In genomic region chr13:55418004-55418403, GRCm38 (mm10) we compare ENCODE assay signal across 8 mouse cellular contexts. TPM values are rescaled to one million over a fixed set of nuclear protein-coding genes. Genes with fewer than 3 reads are reported as not detected.
DNase-seq lines count a peak whose midpoint lies in the region; ATAC-seq and TF ChIP-seq lines count a peak whose summit lies in the region.

No protein-coding gene starts in this region.

- H3K9ac ChIP-seq in forebrain, embryonic 16.5 days (replicated peaks; ENCODE audit: low read depth, low read length), result peak overlapping the region; percentile 40; the same call in 1 of the 2 replicates
- 0 out of 2 replicates have a peak overlapping the region, but pooled peaks have one; percentile 19 for H3K9ac ChIP-seq in hindbrain, embryonic 11.5 days (ENCODE audit: low read depth, low read length)
- no peak overlapping the region for H3K9ac ChIP-seq in lung, embryonic 16.5 days (ENCODE audit: low read length)

- WGBS in forebrain, embryonic 16.5 days, result 9% methylated on average over 12 of the region's 12 CpGs
- WGBS in hindbrain, embryonic 11.5 days, result 12% methylated on average over 12 of the region's 12 CpGs
- WGBS in lung, embryonic 16.5 days, result 7% methylated on average over 12 of the region's 12 CpGs

- H3K4me3 ChIP-seq in G1E (ENCODE audit: low read depth, low read length), result 0 out of 2 replicates have a peak overlapping the region, but pooled peaks have one; percentile 18
- H3K4me3 ChIP-seq in forebrain, embryonic 16.5 days (replicated peaks; ENCODE audit: low read length), result peak overlapping the region; percentile 9
- no peak overlapping the region for H3K4me3 ChIP-seq in hindbrain, embryonic 11.5 days (ENCODE audit: low read depth, low read length)
- H3K4me3 ChIP-seq in lung, embryonic 16.5 days (ENCODE audit: low read length), result no peak overlapping the region

- no peaks in the 10 kb centered on the region for H3K36me3 ChIP-seq in G1E (replicated peaks)
- no peaks in the 10 kb centered on the region for H3K36me3 ChIP-seq in forebrain, embryonic 16.5 days (ENCODE audit: control insufficient read depth, insufficient read depth)
- H3K36me3 ChIP-seq in hindbrain, embryonic 11.5 days (ENCODE audit: control insufficient read depth, insufficient read depth, low read length), result no peaks in the 10 kb centered on the region
- no peaks in the 10 kb centered on the region for H3K36me3 ChIP-seq in lung, embryonic 16.5 days (ENCODE audit: control insufficient read depth, insufficient read depth, low read length)

- ATAC-seq in G1E (ENCODE audit: extremely low read depth, insufficient number of reproducible peaks, low FRiP score, poor library complexity, severe bottlenecking), result no peak
- ATAC-seq in forebrain, embryonic 16.5 days, result peak; percentile 64
- peak; percentile 71; the same call in 1 of the 2 replicates for ATAC-seq in hindbrain, embryonic 11.5 days (ENCODE audit: low FRiP score)
- peak; percentile 68 for ATAC-seq in lung, embryonic 16.5 days (ENCODE audit: low read depth)

- peak overlapping the region; percentile 36 for H3K4me2 ChIP-seq in forebrain, embryonic 16.5 days (ENCODE audit: low read length)
- H3K4me2 ChIP-seq in hindbrain, embryonic 11.5 days (replicated peaks; ENCODE audit: low read depth, low read length), result 0 out of 2 replicates have a peak overlapping the region, but pooled peaks have one; percentile 17
- H3K4me2 ChIP-seq in lung, embryonic 16.5 days (ENCODE audit: low read depth, low read length), result no peak overlapping the region

- peaks cover 5% of the 10 kb centered on the region for H3K9me3 ChIP-seq in G1E (replicated peaks)
- no peaks in the 10 kb centered on the region for H3K9me3 ChIP-seq in forebrain, embryonic 16.5 days (ENCODE audit: control insufficient read depth, low read length)
- H3K9me3 ChIP-seq in hindbrain, embryonic 11.5 days (ENCODE audit: control insufficient read depth, low read length), result no peaks in the 10 kb centered on the region
- H3K9me3 ChIP-seq in lung, embryonic 16.5 days (ENCODE audit: control insufficient read depth, low read length), result no peaks in the 10 kb centered on the region

- H3K4me1 ChIP-seq in G1E (ENCODE audit: insufficient read depth, low read depth, low read length), result peaks cover 18% of the 10 kb centered on the region
- H3K4me1 ChIP-seq in forebrain, embryonic 16.5 days (replicated peaks; ENCODE audit: control insufficient read depth, insufficient read depth, low read length), result peaks cover 13% of the 10 kb centered on the region
- H3K4me1 ChIP-seq in hindbrain, embryonic 11.5 days (replicated peaks; ENCODE audit: control insufficient read depth, insufficient read depth, low read length), result peaks cover 3% of the 10 kb centered on the region; the same call in 1 of the 2 replicates
- H3K4me1 ChIP-seq in lung, embryonic 16.5 days (replicated peaks; ENCODE audit: control insufficient read depth, insufficient read depth, low read length), result peaks cover 14% of the 10 kb centered on the region

- TF ChIP-seq CTCF in G1E (IDR thresholded peaks at IDR 0.05; ENCODE audit: low read depth, low read length), result peak; percentile 62

- H3K27me3 ChIP-seq in G1E (ENCODE audit: insufficient read depth, low read length), result peaks cover 33% of the 10 kb centered on the region
- H3K27me3 ChIP-seq in forebrain, embryonic 16.5 days (replicated peaks; ENCODE audit: control insufficient read depth, insufficient read depth, low read length), result peaks cover 33% of the 10 kb centered on the region
- H3K27me3 ChIP-seq in hindbrain, embryonic 11.5 days (ENCODE audit: control insufficient read depth, insufficient read depth, low read length), result peaks cover 45% of the 10 kb centered on the region
- H3K27me3 ChIP-seq in lung, embryonic 16.5 days (ENCODE audit: control insufficient read depth, insufficient read depth, low read depth, low read length), result peaks cover 45% of the 10 kb centered on the region

- H3K27ac ChIP-seq in forebrain, embryonic 16.5 days (ENCODE audit: low read length), result no peak overlapping the region
- H3K27ac ChIP-seq in hindbrain, embryonic 11.5 days (ENCODE audit: low read depth, low read length), result no peak overlapping the region
- no peak overlapping the region for H3K27ac ChIP-seq in lung, embryonic 16.5 days (ENCODE audit: low read length)

- peak; percentile 65 for DNase-seq in G1E (ENCODE audit: low spot score)
- DNase-seq in cerebellum, adult 11-12 months, result peak; percentile 74
- peak; percentile 90 for DNase-seq in hindbrain, embryonic 11.5 days (ENCODE audit: low spot score)
- DNase-seq in layer of hippocampus, adult 9-11 months, result peak; percentile 71
- DNase-seq in ovary, postnatal 10 days (ENCODE audit: low spot score), result peak; percentile 71
- peak; percentile 86 for DNase-seq in thymus, postnatal 0 days (ENCODE audit: low spot score)

RNA-seq across cellular contexts. Expression of gene Pfn3, which starts 3.0 kb away (rescaled TPM):
- not detected in 2 replicates for total RNA-seq in G1E (2014; fragmentation: Nextera tagmentation)
- not detected in 2 replicates for total RNA-seq in G1E (2017)
- polyA plus RNA-seq in G1E (2012), result not detected in 2 replicates
- 0.43 and 0.84 TPM in 2 replicates for polyA plus RNA-seq in forebrain, embryonic 16.5 days (2015; fragmentation: Nextera tagmentation; extraction: Ambion mirVana)
- polyA plus RNA-seq in hindbrain, embryonic 11.5 days (2014; fragmentation: Nextera tagmentation; extraction: Ambion mirVana), result not detected in 2 replicates
- polyA plus RNA-seq in lung, embryonic 16.5 days (2015; fragmentation: Nextera tagmentation; extraction: Ambion mirVana), result not detected in 2 replicates
- not detected in 2 replicates for polyA plus RNA-seq in thymus, postnatal 0 days (2015; fragmentation: Nextera tagmentation; extraction: Ambion mirVana)

RNA-seq across cellular contexts. Expression of gene F12, which starts 8.6 kb away (rescaled TPM):
- total RNA-seq in G1E (2014; fragmentation: Nextera tagmentation), result not detected in 2 replicates
- 0.05 TPM in 1 of 2 replicates, not detected in the other for total RNA-seq in G1E (2017)
- not detected in 2 replicates for polyA plus RNA-seq in G1E (2012)
- not detected in 2 replicates for polyA plus RNA-seq in forebrain, embryonic 16.5 days (2015; fragmentation: Nextera tagmentation; extraction: Ambion mirVana)
- polyA plus RNA-seq in hindbrain, embryonic 11.5 days (2014; fragmentation: Nextera tagmentation; extraction: Ambion mirVana), result 0.28 TPM in 1 of 2 replicates, not detected in the other
- 0.23 and 2.7 TPM in 2 replicates for polyA plus RNA-seq in lung, embryonic 16.5 days (2015; fragmentation: Nextera tagmentation; extraction: Ambion mirVana)
- 0.12 TPM in 1 of 2 replicates, not detected in the other for polyA plus RNA-seq in thymus, postnatal 0 days (2015; fragmentation: Nextera tagmentation; extraction: Ambion mirVana)

RNA-seq across cellular contexts. Expression of gene Slc34a1, which starts 20.0 kb away (rescaled TPM):
- total RNA-seq in G1E (2014; fragmentation: Nextera tagmentation), result not detected in 2 replicates
- 0.06 and 0.93 TPM in 2 replicates for total RNA-seq in G1E (2017)
- polyA plus RNA-seq in G1E (2012), result not detected in 2 replicates
- 0.27 TPM in 1 of 2 replicates, not detected in the other for polyA plus RNA-seq in forebrain, embryonic 16.5 days (2015; fragmentation: Nextera tagmentation; extraction: Ambion mirVana)
- polyA plus RNA-seq in hindbrain, embryonic 11.5 days (2014; fragmentation: Nextera tagmentation; extraction: Ambion mirVana), result not detected in 2 replicates
- not detected in 2 replicates for polyA plus RNA-seq in lung, embryonic 16.5 days (2015; fragmentation: Nextera tagmentation; extraction: Ambion mirVana)
- polyA plus RNA-seq in thymus, postnatal 0 days (2015; fragmentation: Nextera tagmentation; extraction: Ambion mirVana), result 0.06 and 0.07 TPM in 2 replicates

RNA-seq across cellular contexts. Expression of gene Grk6, which starts 26.9 kb away (rescaled TPM):
- 23.0 and 27.5 TPM in 2 replicates for total RNA-seq in G1E (2014; fragmentation: Nextera tagmentation)
- total RNA-seq in G1E (2017), result 48.9 and 53.9 TPM in 2 replicates
- polyA plus RNA-seq in G1E (2012), result 42.6 and 46.0 TPM in 2 replicates
- 39.4 and 40.1 TPM in 2 replicates for polyA plus RNA-seq in forebrain, embryonic 16.5 days (2015; fragmentation: Nextera tagmentation; extraction: Ambion mirVana)
- 37.6 and 52.3 TPM in 2 replicates for polyA plus RNA-seq in hindbrain, embryonic 11.5 days (2014; fragmentation: Nextera tagmentation; extraction: Ambion mirVana)
- polyA plus RNA-seq in lung, embryonic 16.5 days (2015; fragmentation: Nextera tagmentation; extraction: Ambion mirVana), result 13.6 and 15.5 TPM in 2 replicates
- polyA plus RNA-seq in thymus, postnatal 0 days (2015; fragmentation: Nextera tagmentation; extraction: Ambion mirVana), result 76.9 and 87.8 TPM in 2 replicates

RNA-seq across cellular contexts. Expression of gene Prr7, which starts 46.1 kb away (rescaled TPM):
- total RNA-seq in G1E (2014; fragmentation: Nextera tagmentation), result 0.53 TPM in 1 of 2 replicates, not detected in the other
- 0.44 and 1.6 TPM in 2 replicates for total RNA-seq in G1E (2017)
- polyA plus RNA-seq in G1E (2012), result 1.6 and 2.7 TPM in 2 replicates
- polyA plus RNA-seq in forebrain, embryonic 16.5 days (2015; fragmentation: Nextera tagmentation; extraction: Ambion mirVana), result 4.1 and 4.3 TPM in 2 replicates
- 2.4 and 2.5 TPM in 2 replicates for polyA plus RNA-seq in hindbrain, embryonic 11.5 days (2014; fragmentation: Nextera tagmentation; extraction: Ambion mirVana)
- polyA plus RNA-seq in lung, embryonic 16.5 days (2015; fragmentation: Nextera tagmentation; extraction: Ambion mirVana), result 0.25 and 0.46 TPM in 2 replicates
- 0.27 and 0.46 TPM in 2 replicates for polyA plus RNA-seq in thymus, postnatal 0 days (2015; fragmentation: Nextera tagmentation; extraction: Ambion mirVana)

Comparison
In these comparisons a context has a peak if more than half of its experiments do, and no peak if none do; other contexts are left out.
1. H3K4me3 ChIP-seq: peak in G1E (single experiment) and forebrain, embryonic 16.5 days (single experiment); none in hindbrain, embryonic 11.5 days (single experiment) and lung, embryonic 16.5 days (single experiment).
2. Peak in every context shown above with its lines, with median percentiles within 50 percentile points of each other: DNase-seq.